Mouse (Mus musculus): ENCODE measurements around the gene Psmd14. TPM values are rescaled to one million over a fixed set of nuclear protein-coding genes. Genes with fewer than 3 reads are reported as not detected.

The Psmd14 gene
- polyA plus RNA-seq, 1 experiment from 2014 or later, result 120 TPM

- TF ChIP-seq CTCF (IDR thresholded peaks at IDR 0.05; ENCODE audit: low read depth), result no peak
- Histone ChIP-seq H3K36me3 (ENCODE audit: control insufficient read depth, insufficient read depth) (no peaks in the 10 kb centered on the region), H3K27ac (ENCODE audit: low read depth, low read length) (no peak overlapping the region), H3K4me3 (ENCODE audit: low read depth, low read length) (no peak overlapping the region), H3K9me3 (ENCODE audit: control insufficient read depth) (no peaks in the 10 kb centered on the region), H3K9ac (ENCODE audit: low read depth, low read length) (no peak overlapping the region), H3K4me1 (replicated peaks; ENCODE audit: control insufficient read depth, insufficient read depth, low read length) (peaks cover 6% of the 10 kb centered on the region; the same call in 1 of the 2 replicates), H3K27me3 (replicated peaks; ENCODE audit: control insufficient read depth, insufficient read depth, low read length) (peaks cover 86% of the 10 kb centered on the region), H3K4me2 (replicated peaks; ENCODE audit: low read depth) (no peak overlapping the region)
- ATAC-seq, result no peak
- WGBS, result 0% methylated on average over 6 of the region's 6 CpGs
Measured at GRCm38 (mm10) chr2:61808776-61809175, 97.3 kb downstream of the Psmd14 start.

GRCm38 (mm10) chr2:61809381-61809780 lies 97.9 kb downstream of the Psmd14 start:
- Histone ChIP-seq H3K9me3 (ENCODE audit: control insufficient read depth) (no peaks in the 10 kb centered on the region), H3K4me2 (replicated peaks; ENCODE audit: low read depth) (no peak overlapping the region), H3K27me3 (replicated peaks; ENCODE audit: control insufficient read depth, insufficient read depth, low read length) (peaks cover 86% of the 10 kb centered on the region), H3K4me1 (replicated peaks; ENCODE audit: control insufficient read depth, insufficient read depth, low read length) (peaks cover 5% of the 10 kb centered on the region; the same call in 1 of the 2 replicates), H3K4me3 (ENCODE audit: low read depth, low read length) (no peak overlapping the region), H3K9ac (ENCODE audit: low read depth, low read length) (no peak overlapping the region), H3K27ac (ENCODE audit: low read depth, low read length) (no peak overlapping the region), H3K36me3 (ENCODE audit: control insufficient read depth, insufficient read depth) (no peaks in the 10 kb centered on the region)
- WGBS, result 6% methylated on average over 1 of the region's 1 CpGs
- no peak for TF ChIP-seq CTCF (IDR thresholded peaks at IDR 0.05; ENCODE audit: low read depth)
- ATAC-seq, result no peak

DNA sequence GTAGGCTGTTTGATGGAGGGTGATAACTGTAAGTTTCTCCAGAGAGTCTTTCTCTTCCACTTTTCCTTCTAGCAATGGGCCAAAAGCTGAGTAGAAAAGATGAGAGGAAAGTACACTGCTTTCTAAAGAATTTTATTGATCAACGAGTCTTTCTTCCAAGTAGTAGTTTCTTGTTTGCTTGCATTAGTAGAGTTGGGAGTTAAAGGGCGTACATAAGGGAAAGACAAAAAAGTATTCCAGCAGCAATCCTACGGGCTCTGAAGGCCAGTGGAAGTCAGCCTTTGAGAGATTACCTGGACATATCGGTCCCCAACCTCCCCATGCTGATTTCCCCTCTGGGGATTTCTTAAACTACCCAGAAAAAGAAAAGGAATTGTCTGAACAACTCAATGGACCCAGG lies 99.3 kb downstream of the Psmd14 start:
- H3K27ac ChIP-seq (ENCODE audit: low read depth, low read length), result no peak overlapping the region
- H3K27me3 ChIP-seq (replicated peaks; ENCODE audit: control insufficient read depth, insufficient read depth, low read length), result peaks cover 88% of the 10 kb centered on the region
- H3K4me2 ChIP-seq (replicated peaks; ENCODE audit: low read depth), result no peak overlapping the region
- H3K9ac ChIP-seq (ENCODE audit: low read depth, low read length), result no peak overlapping the region
- 46% methylated on average over 4 of the region's 4 CpGs for WGBS
- no peaks in the 10 kb centered on the region for H3K36me3 ChIP-seq (ENCODE audit: control insufficient read depth, insufficient read depth)
- H3K4me3 ChIP-seq (ENCODE audit: low read depth, low read length), result no peak overlapping the region
- no peaks in the 10 kb centered on the region for H3K9me3 ChIP-seq (ENCODE audit: control insufficient read depth)
- peaks cover 5% of the 10 kb centered on the region; the same call in 1 of the 2 replicates for H3K4me1 ChIP-seq (replicated peaks; ENCODE audit: control insufficient read depth, insufficient read depth, low read length)
- no peak for ATAC-seq
- TF ChIP-seq CTCF (IDR thresholded peaks at IDR 0.05; ENCODE audit: low read depth), result no peak

GRCm38 (mm10) chr2:61811163-61811506 lies 99.6 kb downstream of the Psmd14 start:
- no peak for ATAC-seq
- WGBS, result 33% methylated on average over 8 of the region's 8 CpGs

GRCm38 (mm10) chr2:61811507-61812421 lies 100.3 kb downstream of the Psmd14 start:
- H3K4me3 ChIP-seq (ENCODE audit: low read depth, low read length), result peak overlapping the region; percentile 46
- no peaks in the 10 kb centered on the region for H3K9me3 ChIP-seq (ENCODE audit: control insufficient read depth)
- ATAC-seq, result peak; percentile 62
- H3K4me1 ChIP-seq (replicated peaks; ENCODE audit: control insufficient read depth, insufficient read depth, low read length), result peaks cover 5% of the 10 kb centered on the region; the same call in 1 of the 2 replicates
- peak overlapping the region; percentile 28; the same call in 1 of the 2 replicates for H3K9ac ChIP-seq (ENCODE audit: low read depth, low read length)
- H3K36me3 ChIP-seq (ENCODE audit: control insufficient read depth, insufficient read depth), result no peaks in the 10 kb centered on the region
- peak; percentile 34 for TF ChIP-seq CTCF (IDR thresholded peaks at IDR 0.05; ENCODE audit: low read depth)
- peaks cover 95% of the 10 kb centered on the region for H3K27me3 ChIP-seq (replicated peaks; ENCODE audit: control insufficient read depth, insufficient read depth, low read length)
- peak overlapping the region; percentile 84 for H3K4me2 ChIP-seq (replicated peaks; ENCODE audit: low read depth)
- under 1% methylated on average over 121 of the region's 121 CpGs for WGBS
- no peak overlapping the region for H3K27ac ChIP-seq (ENCODE audit: low read depth, low read length)

More at GRCm38 (mm10) chr2:61811163-61811506, 99.6 kb downstream of the Psmd14 start:
- Histone ChIP-seq H3K9ac (ENCODE audit: low read depth, low read length) (no peak overlapping the region), H3K4me2 (replicated peaks; ENCODE audit: low read depth) (peak overlapping the region; percentile 84), H3K27ac (ENCODE audit: low read depth, low read length) (no peak overlapping the region), H3K4me3 (ENCODE audit: low read depth, low read length) (peak overlapping the region; percentile 46; the same call in 1 of the 2 replicates), H3K4me1 (replicated peaks; ENCODE audit: control insufficient read depth, insufficient read depth, low read length) (peaks cover 5% of the 10 kb centered on the region; the same call in 1 of the 2 replicates), H3K27me3 (replicated peaks; ENCODE audit: control insufficient read depth, insufficient read depth, low read length) (peaks cover 92% of the 10 kb centered on the region), H3K36me3 (ENCODE audit: control insufficient read depth, insufficient read depth) (no peaks in the 10 kb centered on the region), H3K9me3 (ENCODE audit: control insufficient read depth) (no peaks in the 10 kb centered on the region)
- TF ChIP-seq CTCF (IDR thresholded peaks at IDR 0.05; ENCODE audit: low read depth), result no peak

DNA sequence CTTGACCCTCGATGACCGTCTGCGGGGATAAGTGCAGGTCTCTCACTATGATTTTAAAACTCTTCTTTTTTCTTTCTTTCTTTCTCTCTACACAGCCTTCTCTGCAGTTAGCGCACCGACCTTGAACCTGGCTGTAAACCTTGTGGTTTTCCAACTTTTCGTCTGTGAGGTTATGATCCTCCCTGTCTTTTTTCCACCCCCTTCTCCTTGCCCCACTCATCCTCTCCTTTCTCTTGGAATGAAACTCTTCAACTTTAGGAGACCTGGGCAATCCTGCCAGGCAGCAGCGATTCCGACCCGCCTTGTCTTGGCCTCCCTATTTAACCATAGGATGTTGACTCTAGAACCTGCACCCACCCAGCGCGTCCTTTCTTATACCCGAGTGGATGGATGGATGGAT lies 101.0 kb downstream of the Psmd14 start:
- no peak for ATAC-seq
- Histone ChIP-seq H3K9me3 (ENCODE audit: control insufficient read depth) (no peaks in the 10 kb centered on the region), H3K4me1 (replicated peaks; ENCODE audit: control insufficient read depth, insufficient read depth, low read length) (peaks cover 5% of the 10 kb centered on the region; the same call in 1 of the 2 replicates), H3K27me3 (replicated peaks; ENCODE audit: control insufficient read depth, insufficient read depth, low read length) (peaks cover 94% of the 10 kb centered on the region), H3K4me2 (replicated peaks; ENCODE audit: low read depth) (peak overlapping the region; percentile 84), H3K4me3 (ENCODE audit: low read depth, low read length) (peak overlapping the region; percentile 46), H3K27ac (ENCODE audit: low read depth, low read length) (no peak overlapping the region), H3K36me3 (ENCODE audit: control insufficient read depth, insufficient read depth) (no peaks in the 10 kb centered on the region), H3K9ac (ENCODE audit: low read depth, low read length) (no peak overlapping the region)
- TF ChIP-seq CTCF (IDR thresholded peaks at IDR 0.05; ENCODE audit: low read depth), result no peak
- WGBS, result 4% methylated on average over 12 of the region's 12 CpGs
